Mouse (Mus musculus) CH12.LX (cell line): ENCODE measurements around the gene Trem3. TPM values are rescaled to one million over a fixed set of nuclear protein-coding genes. Genes with fewer than 3 reads are reported as not detected.

Source experiments
- DNase-seq: peaks from one replicate; pipeline ENCODE4 v3.0.0-alpha.2; 2013; ENCODE audit errors: extremely low read depth
- H3K27ac ChIP-seq: 2 replicates; pipeline ENCODE4 v1.5.1; 2012; ENCODE audit warnings: low read depth, mild to moderate bottlenecking, control low read depth, moderate library complexity; ENCODE audit not compliant: insufficient read depth
- H3K27me3 ChIP-seq: replicated peaks from 2 replicates; pipeline ENCODE3; 2012; ENCODE audit warnings: inconsistent platforms
- H3K36me3 ChIP-seq, 2 experiments: replicated peaks in 1 of 2; 2 replicates each; pipeline versions ENCODE3 to v1.6.1; 2012; ENCODE audit warnings: inconsistent platforms in 1 of 2, low read length in 1 of 2, mild to moderate bottlenecking in 1 of 2, mixed read lengths in 1 of 2, moderate library complexity in 1 of 2; ENCODE audit not compliant: control insufficient read depth in 1 of 2, insufficient read depth in 1 of 2
- H3K4me1 ChIP-seq, 2 experiments: 2 replicates each; pipeline ENCODE4 v1.6.1; 2012; ENCODE audit warnings: inconsistent platforms in 1 of 2, moderate library complexity in 1 of 2; ENCODE audit not compliant: insufficient read depth in 2 of 2, control insufficient read depth in 1 of 2
- H3K4me2 ChIP-seq: 2 replicates; pipeline ENCODE4 v1.6.1; 2012; ENCODE audit warnings: low read depth, mild to moderate bottlenecking, control low read depth; ENCODE audit not compliant: poor library complexity, insufficient read depth, severe bottlenecking
- H3K4me3 ChIP-seq, 3 experiments: fragments of 150-350 bp in 1 of 3; sonication (generic) in 1 of 3; replicated peaks in 1 of 3; 2 replicates each; pipeline versions ENCODE3 to v1.5.1; 2011 to 2012; ENCODE audit warnings: low read depth in 2 of 3, low read length in 2 of 3, mild to moderate bottlenecking in 2 of 3, moderate library complexity in 2 of 3, control low read depth in 1 of 3, improper control_type of control experiment in 1 of 3, inconsistent platforms in 1 of 3, mixed read lengths in 1 of 3; ENCODE audit not compliant: poor library complexity in 1 of 3
- H3K79me2 ChIP-seq: replicated peaks from 2 replicates; pipeline ENCODE4 v1.6.1; 2012; ENCODE audit warnings: mild to moderate bottlenecking, moderate library complexity; ENCODE audit not compliant: control insufficient read depth, poor library complexity, insufficient read depth, severe bottlenecking; ENCODE audit errors: extremely low read depth
- H3K9ac ChIP-seq: 2 replicates; pipeline ENCODE4 v1.6.1; 2012; ENCODE audit warnings: low read depth, mild to moderate bottlenecking, control low read depth, moderate library complexity; ENCODE audit not compliant: insufficient read depth
- H3K9me3 ChIP-seq: replicated peaks from 2 replicates; pipeline ENCODE3; 2012; ENCODE audit warnings: low read length, inconsistent platforms, mixed read lengths
- BHLHE40 ChIP-seq: IDR thresholded peaks from 2 replicates; pipeline ENCODE4 v1.6.1; 2011; ENCODE audit warnings: mild to moderate bottlenecking, low read depth, low read length, improper control_type of control experiment
- CHD1 ChIP-seq: IDR thresholded peaks from 2 replicates; pipeline ENCODE4 v1.6.1; 2012; ENCODE audit warnings: low read depth, low read length, improper control_type of control experiment, inconsistent platforms
- CTCF ChIP-seq, 2 experiments: IDR thresholded peaks in 1 of 2; conservative IDR thresholded peaks in 1 of 2; 2 replicates each; pipeline ENCODE4 v1.5.1; 2011 to 2012; ENCODE audit warnings: low read depth in 2 of 2, low read length in 2 of 2, improper control_type of control experiment in 1 of 2, inconsistent platforms in 1 of 2, mild to moderate bottlenecking in 1 of 2, moderate library complexity in 1 of 2
- ELF1 ChIP-seq: IDR thresholded peaks from 2 replicates; pipeline ENCODE4 v1.6.1; 2014; ENCODE audit warnings: low read depth, mild to moderate bottlenecking, inconsistent platforms, low read length, improper control_type of control experiment
- ETS1 ChIP-seq: conservative IDR thresholded peaks from 2 replicates; pipeline ENCODE4 v1.6.1; 2012; ENCODE audit warnings: low read depth, mild to moderate bottlenecking, inconsistent platforms, low read length, improper control_type of control experiment, moderate library complexity
- GABPA ChIP-seq: IDR thresholded peaks from 2 replicates; pipeline ENCODE4 v1.6.1; 2012; ENCODE audit warnings: low read depth, low read length, improper control_type of control experiment, inconsistent platforms; ENCODE audit not compliant: insufficient replicate concordance
- HCFC1 ChIP-seq: IDR thresholded peaks from 2 replicates; pipeline ENCODE4 v1.6.1; 2012; ENCODE audit warnings: low read depth, mild to moderate bottlenecking, inconsistent platforms, low read length, improper control_type of control experiment
- JUND ChIP-seq: conservative IDR thresholded peaks from 2 replicates; pipeline ENCODE4 v1.6.1; 2011; ENCODE audit warnings: low read depth, low read length, improper control_type of control experiment
- MAFK ChIP-seq: IDR thresholded peaks from 2 replicates; pipeline ENCODE4 v1.6.1; 2011; ENCODE audit warnings: low read length, improper control_type of control experiment; ENCODE audit not compliant: insufficient replicate concordance
- MAX ChIP-seq: IDR thresholded peaks from 2 replicates; pipeline ENCODE4 v1.6.1; 2011; ENCODE audit warnings: low read length, improper control_type of control experiment
- MAZ ChIP-seq: IDR thresholded peaks from 2 replicates; pipeline ENCODE4 v1.6.1; 2012; ENCODE audit warnings: low read depth, mild to moderate bottlenecking, inconsistent platforms, low read length, improper control_type of control experiment, moderate library complexity
- NELFE ChIP-seq: IDR thresholded peaks from 2 replicates; pipeline ENCODE4 v1.6.1; 2011; ENCODE audit warnings: low read depth, low read length, improper control_type of control experiment
- NRF1 ChIP-seq: IDR thresholded peaks from 2 replicates; pipeline ENCODE4 v1.6.1; 2014; ENCODE audit warnings: low read depth, mild to moderate bottlenecking, inconsistent platforms, low read length, improper control_type of control experiment, moderate library complexity
- POLR2AphosphoS2 ChIP-seq: IDR thresholded peaks from 2 replicates; pipeline ENCODE4 v1.6.1; 2011; ENCODE audit warnings: low read depth, low read length, improper control_type of control experiment
- RAD21 ChIP-seq: IDR thresholded peaks from 2 replicates; pipeline ENCODE4 v1.6.1; 2011; ENCODE audit warnings: low read depth, mild to moderate bottlenecking, low read length, improper control_type of control experiment, moderate library complexity
- RCOR1 ChIP-seq: conservative IDR thresholded peaks from 2 replicates; pipeline ENCODE4 v1.6.1; 2012; ENCODE audit warnings: low read depth, mild to moderate bottlenecking, inconsistent platforms, low read length, improper control_type of control experiment
- SIN3A ChIP-seq: IDR thresholded peaks from 2 replicates; pipeline ENCODE4 v1.6.1; 2012; ENCODE audit warnings: low read length, improper control_type of control experiment, inconsistent platforms
- TBP ChIP-seq: conservative IDR thresholded peaks from 2 replicates; pipeline ENCODE4 v1.6.1; 2011; ENCODE audit warnings: low read depth, low read length, improper control_type of control experiment
- TCF12 ChIP-seq: IDR thresholded peaks from 2 replicates; pipeline ENCODE4 v1.6.1; 2014; ENCODE audit warnings: low read depth, mild to moderate bottlenecking, inconsistent platforms, low read length, improper control_type of control experiment
- USF1 ChIP-seq: IDR thresholded peaks from 2 replicates; pipeline ENCODE4 v1.6.1; 2014; ENCODE audit warnings: low read depth, mild to moderate bottlenecking, inconsistent platforms, low read length, improper control_type of control experiment
- USF2 ChIP-seq: conservative IDR thresholded peaks from 2 replicates; pipeline ENCODE4 v1.6.1; 2011; ENCODE audit warnings: low read depth, low read length, improper control_type of control experiment
- ZC3H11A ChIP-seq: IDR thresholded peaks from 2 replicates; pipeline ENCODE4 v1.6.1; 2012; ENCODE audit warnings: low read depth, mild to moderate bottlenecking, inconsistent platforms, low read length, improper control_type of control experiment
- ZKSCAN1 ChIP-seq: IDR thresholded peaks from 2 replicates; pipeline ENCODE4 v1.6.1; 2012; ENCODE audit warnings: low read depth, inconsistent platforms, low read length, improper control_type of control experiment, borderline replicate concordance
- ZMIZ1 ChIP-seq: IDR thresholded peaks from 2 replicates; pipeline ENCODE4 v1.6.1; 2012; ENCODE audit warnings: low read depth, mild to moderate bottlenecking, inconsistent platforms, low read length, improper control_type of control experiment
- dilution Hi-C: fragments of 300-500 bp; cut with MboI; formaldehyde crosslinking; loops from 2 replicates; pipeline ENCODE4 v1.14.3; 2020; ENCODE audit warnings: low sequenced_read_pairs; ENCODE audit not compliant: extremely low pct_unique_long_range_greater_than_20kb, extremely low pct_ligation_motif_present
- in situ Hi-C: fragments of 300-500 bp; cut with MboI; formaldehyde crosslinking; loops from 3 replicates; pipeline ENCODE4 v1.14.3; 2019; ENCODE audit warnings: low sequenced_read_pairs, low pct_ligation_motif_present, low pct_unique_long_range_greater_than_20kb, mixed read lengths
- polyA plus RNA-seq: library from polyadenylated mRNA; unstranded; fragments of >175 nt; gene quantifications from 2 replicates; pipeline ENCODE4 v1.2.1, GENCODE M21; 2012; ENCODE audit warnings: low read depth; ENCODE audit not compliant: insufficient read length
- total RNA-seq, 2 experiments: library from RNA; depleted of rRNA; stranded (reverse); fragments of 300-350 nt in 1 of 2; fragments of >200 nt in 1 of 2; gene quantifications; 2 replicates each; pipeline ENCODE4 v1.2.3; 2012 to 2014

Trem3 gene
- total and polyA plus RNA-seq, 3 experiments = not detected

DNA sequence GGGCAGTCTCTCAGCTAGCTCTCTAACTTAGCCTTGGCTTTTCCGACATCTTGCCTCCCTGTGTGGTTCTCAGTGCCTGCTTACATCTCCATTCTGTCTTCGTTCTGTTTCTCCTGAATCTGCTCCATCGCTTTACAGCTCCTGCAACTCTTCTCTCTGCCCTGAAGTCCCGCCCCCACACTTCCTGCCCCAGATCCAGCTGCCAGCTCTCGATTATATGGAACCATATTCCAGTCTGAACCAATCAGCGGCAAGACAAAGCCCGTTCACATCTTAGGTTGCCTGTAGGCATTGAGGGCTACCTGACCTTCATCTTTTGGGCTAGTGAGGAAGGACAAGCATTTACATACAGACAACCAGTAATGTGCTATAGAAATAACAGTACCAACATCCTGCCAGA, 3.1 kb downstream of the Trem3 start:
- Histone ChIP-seq H3K4me3 (no peak overlapping the region), H3K9ac (no peak overlapping the region), H3K4me1 (no peaks in the 10 kb centered on the region; a peak in 1 of 4 replicates), H3K27ac (no peak overlapping the region), H3K27me3 (peaks cover 16% of the 10 kb centered on the region), H3K4me2 (no peak overlapping the region), H3K9me3 (no peaks in the 10 kb centered on the region), H3K36me3 (no peaks in the 10 kb centered on the region), H3K79me2 (no peaks in the 10 kb centered on the region)
- in situ Hi-C loops (no loop called here), dilution Hi-C loops (no loop called here)
- DNase-seq = no peak
- TF ChIP-seq MAZ = no peak
- no peak for TF ChIP-seq NELFE
- no peak for TF ChIP-seq NRF1
- no peak for TF ChIP-seq BHLHE40
- TF ChIP-seq CHD1 = no peak
- TF ChIP-seq ELF1 = no peak
- TF ChIP-seq ZC3H11A = no peak
- TF ChIP-seq TBP = no peak
- no peak for TF ChIP-seq CTCF (conservative IDR thresholded peaks at IDR 0.05 in 1 of 2, IDR thresholded peaks at IDR 0.05 in 1 of 2; ENCODE audit: low read depth in 2 of 2, low read length in 2 of 2)
- no peak for TF ChIP-seq MAX
- no peak for TF ChIP-seq USF1
- no peak for TF ChIP-seq TCF12
- TF ChIP-seq ZMIZ1 = no peak
- no peak for TF ChIP-seq POLR2AphosphoS2
- TF ChIP-seq GABPA = no peak
- no peak for TF ChIP-seq HCFC1

GRCm38 (mm10) chr17:48256575-48256974, 9.0 kb downstream of the Trem3 start:
- H3K9ac ChIP-seq = no peak overlapping the region
- in situ Hi-C loops (no loop called here), dilution Hi-C loops (no loop called here)
- H3K4me3 ChIP-seq = no peak overlapping the region
- no peak for TF ChIP-seq SIN3A
- no peak for TF ChIP-seq USF2
- TF ChIP-seq RCOR1 = no peak
- no peak for TF ChIP-seq CHD1
- TF ChIP-seq ZKSCAN1 = no peak
- TF ChIP-seq MAFK = no peak
- TF ChIP-seq RAD21 = no peak
- no peak for TF ChIP-seq JUND
- TF ChIP-seq ETS1 = no peak
- peaks cover 12% of the 10 kb centered on the region for H3K9me3 ChIP-seq
- H3K27ac ChIP-seq = no peak overlapping the region
- H3K4me1 ChIP-seq = peaks cover 0 to 5% of the 10 kb centered on the region in 2 experiments; a peak in 2 of 4 replicates
- no peak overlapping the region for H3K4me2 ChIP-seq
- no peaks in the 10 kb centered on the region for H3K79me2 ChIP-seq
- DNase-seq = no peak
- H3K36me3 ChIP-seq = no peaks in the 10 kb centered on the region
- peaks cover 16% of the 10 kb centered on the region for H3K27me3 ChIP-seq
